Mouse (Mus musculus): Measurements from ENCODE around the gene Rpgr. TPM values are rescaled to one million over a fixed set of nuclear protein-coding genes. Genes with fewer than 3 reads are reported as not detected.

The Rpgr gene
- polyA plus RNA-seq, 1 experiment from 2014 or later = 33.0 TPM

- Histone ChIP-seq H3K36me3 (no peaks in the 10 kb centered on the region), H3K27me3 (replicated peaks) (no peaks in the 10 kb centered on the region), H3K9ac (replicated peaks) (no peak overlapping the region), H3K27ac (replicated peaks) (no peak overlapping the region), H3K4me2 (no peak overlapping the region), H3K4me1 (no peaks in the 10 kb centered on the region), H3K9me3 (replicated peaks) (no peaks in the 10 kb centered on the region), H3K4me3 (replicated peaks) (no peak overlapping the region)
- no peak for ATAC-seq (ENCODE audit: low FRiP score)
- WGBS = 69% methylated on average over 2 of the region's 2 CpGs
Measured at GRCm38 (mm10) chrX:10071529-10071928, 145.2 kb downstream of the Rpgr start.

DNA sequence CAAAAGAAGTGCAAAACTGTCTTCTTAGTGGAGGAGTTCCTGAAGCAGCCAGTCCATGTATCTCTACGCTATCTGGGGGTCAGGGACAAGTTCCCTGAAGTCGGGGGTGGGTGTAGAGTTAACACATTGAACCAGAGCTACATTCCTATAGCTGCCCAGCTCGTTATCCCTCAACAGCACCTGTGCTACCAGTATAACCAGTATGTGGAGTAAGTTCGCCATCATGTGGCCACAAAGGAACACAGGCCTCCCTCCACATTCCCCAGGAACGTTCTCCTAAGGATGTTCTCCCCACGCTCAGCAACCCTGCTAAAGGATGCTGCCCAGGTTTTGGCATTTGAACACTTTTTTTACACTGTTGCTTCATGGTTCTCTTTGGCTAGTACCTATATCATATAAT is 146.0 kb downstream of the Rpgr start:
- Histone ChIP-seq H3K4me1 (no peaks in the 10 kb centered on the region), H3K4me2 (no peak overlapping the region), H3K9me3 (replicated peaks) (no peaks in the 10 kb centered on the region), H3K4me3 (replicated peaks) (no peak overlapping the region), H3K27ac (replicated peaks) (no peak overlapping the region), H3K9ac (replicated peaks) (no peak overlapping the region), H3K36me3 (no peaks in the 10 kb centered on the region), H3K27me3 (replicated peaks) (no peaks in the 10 kb centered on the region)
- WGBS = 30% methylated on average over 6 of the region's 6 CpGs
- ATAC-seq (ENCODE audit: low FRiP score) = peak; percentile 85; the same call in 1 of the 2 replicates

- Histone ChIP-seq H3K9ac (replicated peaks) (no peak overlapping the region), H3K4me1 (no peaks in the 10 kb centered on the region), H3K27me3 (replicated peaks) (no peaks in the 10 kb centered on the region), H3K4me2 (no peak overlapping the region), H3K9me3 (replicated peaks) (no peaks in the 10 kb centered on the region), H3K27ac (replicated peaks) (no peak overlapping the region), H3K36me3 (no peaks in the 10 kb centered on the region), H3K4me3 (replicated peaks) (no peak overlapping the region)
- whole genome bisulfite sequencing = 71% methylated on average over 4 of the region's 4 CpGs
- no peak for ATAC-seq (ENCODE audit: low FRiP score)
Measured at GRCm38 (mm10) chrX:10069405-10069804, 147.3 kb downstream of the Rpgr start.

DNA sequence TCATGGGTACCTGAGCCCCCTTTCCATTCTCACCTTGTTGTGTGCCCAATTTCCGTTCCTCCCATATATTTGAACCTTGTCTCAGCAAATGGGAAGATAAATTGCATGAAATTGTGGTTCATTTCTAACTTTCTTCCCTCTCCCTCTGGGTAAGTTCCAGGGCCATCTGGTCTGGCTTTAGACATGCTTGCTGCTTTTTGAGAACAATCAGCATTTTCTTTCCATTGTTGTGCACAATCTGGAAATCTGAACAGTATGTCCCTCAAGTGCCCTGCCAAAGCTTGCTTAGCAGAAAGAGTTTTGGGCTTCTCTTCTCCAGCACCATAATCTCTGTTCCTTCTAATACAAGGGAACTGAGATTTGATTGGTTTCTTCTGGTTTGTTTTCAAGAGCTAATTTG is 152.9 kb downstream of the Rpgr start:
- Histone ChIP-seq H3K9me3 (replicated peaks) (no peaks in the 10 kb centered on the region), H3K27me3 (replicated peaks) (no peaks in the 10 kb centered on the region), H3K9ac (replicated peaks) (no peak overlapping the region), H3K4me2 (no peak overlapping the region), H3K4me3 (replicated peaks) (no peak overlapping the region), H3K36me3 (no peaks in the 10 kb centered on the region), H3K27ac (replicated peaks) (no peak overlapping the region), H3K4me1 (no peaks in the 10 kb centered on the region)
- 89% methylated on average over 1 of the region's 1 CpGs for WGBS
- no peak for ATAC-seq (ENCODE audit: low FRiP score)

DNA sequence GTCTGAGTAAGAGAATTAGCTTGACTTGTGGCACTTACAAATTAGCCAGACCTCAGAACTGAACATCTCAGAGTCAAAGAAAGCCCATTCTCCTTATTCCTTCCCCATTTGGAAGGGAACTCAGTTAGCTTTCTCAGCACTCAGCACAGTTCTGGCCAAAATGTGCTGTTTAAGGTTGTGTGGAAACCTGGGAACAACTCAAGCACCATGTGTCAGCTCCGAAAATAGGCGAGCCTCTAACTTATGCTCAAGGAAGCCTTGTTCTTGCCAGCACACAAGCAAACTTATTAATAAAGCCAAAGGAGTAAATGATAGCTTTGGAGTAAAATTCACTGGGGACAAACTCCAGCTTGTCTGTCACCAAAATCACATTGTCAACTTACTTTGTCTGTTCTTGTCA is 153.4 kb downstream of the Rpgr start:
- Histone ChIP-seq H3K9ac (replicated peaks) (no peak overlapping the region), H3K4me3 (replicated peaks) (no peak overlapping the region), H3K9me3 (replicated peaks) (no peaks in the 10 kb centered on the region), H3K27ac (replicated peaks) (no peak overlapping the region), H3K4me1 (no peaks in the 10 kb centered on the region), H3K4me2 (no peak overlapping the region), H3K27me3 (replicated peaks) (no peaks in the 10 kb centered on the region), H3K36me3 (no peaks in the 10 kb centered on the region)
- 88% methylated on average over 2 of the region's 2 CpGs for WGBS
- ATAC-seq (ENCODE audit: low FRiP score) = no peak

DNA sequence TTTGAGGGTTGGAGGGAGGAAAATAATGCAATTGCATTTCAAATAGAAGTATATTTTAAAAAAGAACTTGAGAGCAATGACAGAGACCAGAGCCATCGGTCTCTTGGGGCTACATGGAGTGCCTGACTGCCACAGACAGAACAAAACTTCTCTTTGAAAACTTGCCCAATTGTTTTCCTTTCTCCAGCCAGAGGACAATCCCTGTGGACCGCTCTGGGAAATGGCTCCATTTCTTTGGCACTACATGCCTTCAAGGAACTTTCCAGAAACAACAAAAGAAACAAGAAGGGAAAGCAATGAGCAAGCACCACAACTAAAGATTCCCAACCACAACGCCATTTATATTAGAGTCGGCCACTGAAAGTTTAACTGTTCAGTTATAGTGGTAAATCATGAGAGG is 154.5 kb downstream of the Rpgr start:
- ATAC-seq (ENCODE audit: low FRiP score) = no peak
- Histone ChIP-seq H3K27ac (replicated peaks) (no peak overlapping the region), H3K27me3 (replicated peaks) (no peaks in the 10 kb centered on the region), H3K9me3 (replicated peaks) (no peaks in the 10 kb centered on the region), H3K36me3 (no peaks in the 10 kb centered on the region), H3K4me3 (replicated peaks) (no peak overlapping the region), H3K4me1 (no peaks in the 10 kb centered on the region), H3K9ac (replicated peaks) (no peak overlapping the region), H3K4me2 (no peak overlapping the region)
- WGBS = 73% methylated on average over 4 of the region's 4 CpGs

GRCm38 (mm10) chrX:10034666-10035065 is 182.1 kb downstream of the Rpgr start:
- H3K4me2 ChIP-seq = no peak overlapping the region
- H3K9me3 ChIP-seq (replicated peaks) = no peaks in the 10 kb centered on the region
- no peak overlapping the region for H3K9ac ChIP-seq (replicated peaks)
- H3K36me3 ChIP-seq = no peaks in the 10 kb centered on the region
- H3K4me1 ChIP-seq = no peaks in the 10 kb centered on the region
- no peaks in the 10 kb centered on the region for H3K27me3 ChIP-seq (replicated peaks)
- no peak for ATAC-seq (ENCODE audit: low FRiP score)
- H3K27ac ChIP-seq (replicated peaks) = no peak overlapping the region
- H3K4me3 ChIP-seq (replicated peaks) = no peak overlapping the region

Other genes with a start within 250 kb of the Rpgr start
- gene Srpx, start 99.2 kb downstream of the Rpgr start, polyA plus RNA-seq (2015; fragmentation: Nextera tagmentation; extraction: Ambion mirVana) = 6.5 and 9.5 TPM in 2 replicates
- gene Otc, start 35.4 kb upstream of the Rpgr start, polyA plus RNA-seq (2015; fragmentation: Nextera tagmentation; extraction: Ambion mirVana) = 1.3 TPM in 1 of 2 replicates, not detected in the other

All from neural tube, embryonic 15.5 days (tissue).